In the genomic region with DNA sequence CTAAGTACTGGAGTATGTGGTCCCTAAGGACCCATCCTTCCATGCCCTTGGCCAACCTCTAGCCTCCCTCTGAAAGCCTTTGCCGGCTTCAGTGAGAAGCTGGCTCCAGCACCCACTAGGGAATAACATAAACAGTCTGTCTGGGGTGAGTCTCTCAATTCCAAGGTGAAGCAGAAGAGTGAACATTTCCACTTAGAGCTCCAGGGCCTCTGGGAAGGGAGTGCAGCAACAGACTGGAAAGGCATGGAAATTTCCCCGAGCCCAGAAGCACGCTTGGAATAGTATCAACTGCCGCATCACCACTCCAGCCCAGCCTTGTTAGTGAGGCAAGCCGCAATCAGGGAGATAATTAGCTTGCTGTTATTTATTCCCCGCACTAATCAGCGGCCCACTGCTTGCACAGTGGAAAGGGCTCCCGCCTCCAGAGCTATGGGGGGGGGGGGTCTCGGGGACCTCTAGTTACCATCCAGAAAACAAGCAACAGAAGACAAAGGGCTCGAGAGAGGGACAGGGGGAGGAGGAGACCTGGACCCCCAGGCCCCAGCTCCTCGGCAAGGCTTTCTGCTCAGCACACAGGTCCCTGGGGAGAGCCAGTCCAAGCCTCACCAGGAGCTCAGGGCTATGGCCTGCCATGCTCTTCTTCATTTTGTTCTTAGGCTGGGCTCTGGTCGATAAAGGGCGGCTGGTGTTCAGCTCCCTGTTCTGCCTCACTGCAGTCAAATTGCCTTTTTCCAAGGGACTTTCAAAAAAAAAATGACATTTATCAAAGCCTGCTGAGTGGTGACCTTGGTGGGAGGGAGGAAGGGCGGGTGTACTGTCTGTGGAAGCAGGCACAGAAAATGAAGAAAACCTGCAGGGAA, we compare ENCODE assay signal across 9 mouse cellular contexts. TPM values are rescaled to one million over a fixed set of nuclear protein-coding genes. Genes with fewer than 3 reads are reported as not detected.
DNase-seq lines count a peak whose midpoint lies in the region; ATAC-seq lines count a peak whose summit lies in the region.
"Had no signal": no experiment of that assay in that cellular context is flagged by ENCODE, and none has a peak within 500 bp of the region (broad histone marks: within the 10 kb centered on the region; RNA-seq: fewer than 3 reads in every experiment).

No protein-coding gene starts in this region.

- H3K27ac ChIP-seq in forebrain, embryonic 15.5 days (replicated peaks), result peak overlapping the region; percentile 90
- peak overlapping the region; percentile 19; the same call in 1 of the 2 replicates for H3K27ac ChIP-seq in hindbrain, embryonic 11.5 days (ENCODE audit: low read depth, low read length)
- H3K27ac ChIP-seq in neural tube, embryonic 14.5 days (ENCODE audit: low read depth, low read length), result peak overlapping the region; percentile 81

- H3K4me1 ChIP-seq in forebrain, embryonic 15.5 days, result peaks cover 20% of the 10 kb centered on the region
- no peaks in the 10 kb centered on the region for H3K4me1 ChIP-seq in hindbrain, embryonic 11.5 days (replicated peaks; ENCODE audit: control insufficient read depth, insufficient read depth, low read length)
- peaks cover 16% of the 10 kb centered on the region; the same call in 1 of the 2 replicates for H3K4me1 ChIP-seq in neural tube, embryonic 14.5 days (ENCODE audit: control insufficient read depth, insufficient read depth, low read length)

- ATAC-seq in forebrain, embryonic 15.5 days (replicated peaks), result peak; percentile 94
- peak; percentile 66 for ATAC-seq in hindbrain, embryonic 11.5 days (ENCODE audit: low FRiP score)
- ATAC-seq in neural tube, embryonic 14.5 days (ENCODE audit: low read depth), result peak; percentile 87
- no peak for ATAC-seq in monocyte, adult 5-6 weeks (replicated peaks; ENCODE audit: insufficient number of reproducible peaks, low FRiP score, low TSS enrichment, poor library complexity, severe bottlenecking)

- peak overlapping the region; percentile 37 for H3K9ac ChIP-seq in forebrain, embryonic 15.5 days (replicated peaks)
- no peak overlapping the region for H3K9ac ChIP-seq in hindbrain, embryonic 11.5 days (ENCODE audit: low read depth, low read length)
- no peak overlapping the region for H3K9ac ChIP-seq in neural tube, embryonic 14.5 days (replicated peaks; ENCODE audit: low read depth, low read length)

- 0 out of 2 replicates have a peak overlapping the region, but pooled peaks have one; percentile 7 for H3K4me3 ChIP-seq in forebrain, embryonic 15.5 days
- no peak overlapping the region for H3K4me3 ChIP-seq in hindbrain, embryonic 11.5 days (ENCODE audit: low read depth, low read length)
- H3K4me3 ChIP-seq in neural tube, embryonic 14.5 days (ENCODE audit: low read depth, low read length), result no peak overlapping the region

- peak overlapping the region; percentile 34 for H3K4me2 ChIP-seq in forebrain, embryonic 15.5 days (replicated peaks)
- no peak overlapping the region for H3K4me2 ChIP-seq in hindbrain, embryonic 11.5 days (replicated peaks; ENCODE audit: low read depth, low read length)
- peak overlapping the region; percentile 35 for H3K4me2 ChIP-seq in neural tube, embryonic 14.5 days (ENCODE audit: low read depth, low read length)

- H3K36me3 ChIP-seq in forebrain, embryonic 15.5 days, result no peaks in the 10 kb centered on the region
- no peaks in the 10 kb centered on the region for H3K36me3 ChIP-seq in hindbrain, embryonic 11.5 days (ENCODE audit: control insufficient read depth, insufficient read depth, low read length)
- no peaks in the 10 kb centered on the region for H3K36me3 ChIP-seq in neural tube, embryonic 14.5 days (ENCODE audit: control insufficient read depth, insufficient read depth, low read length)

- H3K9me3 ChIP-seq in forebrain, embryonic 15.5 days, result no peaks in the 10 kb centered on the region
- no peaks in the 10 kb centered on the region for H3K9me3 ChIP-seq in hindbrain, embryonic 11.5 days (ENCODE audit: control insufficient read depth, low read length)
- no peaks in the 10 kb centered on the region for H3K9me3 ChIP-seq in neural tube, embryonic 14.5 days (ENCODE audit: control insufficient read depth, low read length)

- WGBS in forebrain, embryonic 15.5 days, result 9% methylated on average over 13 of the region's 14 CpGs
- WGBS in hindbrain, embryonic 11.5 days, result 43% methylated on average over 14 of the region's 14 CpGs
- 8% methylated on average over 14 of the region's 14 CpGs for WGBS in neural tube, embryonic 14.5 days

- peak; percentile 82 for DNase-seq in MN1 (ENCODE audit: low spot score)
- DNase-seq in adrenal gland, postnatal 10 days, result peak; percentile 73
- DNase-seq in hindbrain, embryonic 11.5 days (ENCODE audit: low spot score), result peak; percentile 23
- DNase-seq in layer of hippocampus, postnatal 36 days, result peak; percentile 80 to 83
- no peak for DNase-seq in thymus, adult 18-20 months

- no peaks in the 10 kb centered on the region for H3K27me3 ChIP-seq in forebrain, embryonic 15.5 days
- no peaks in the 10 kb centered on the region for H3K27me3 ChIP-seq in hindbrain, embryonic 11.5 days (ENCODE audit: control insufficient read depth, insufficient read depth, low read length)
- H3K27me3 ChIP-seq in neural tube, embryonic 14.5 days (ENCODE audit: control insufficient read depth, insufficient read depth, low read length), result no peaks in the 10 kb centered on the region

RNA-seq across cellular contexts. Expression of gene Amigo1, which starts 11.2 kb away (rescaled TPM):
- 10 to 100 TPM; 13.1 to 18.4 TPM for total RNA-seq in adrenal gland, postnatal 10 days (2021)
- polyA plus RNA-seq in forebrain, embryonic 15.5 days (2015; fragmentation: Nextera tagmentation; extraction: Ambion mirVana), result 9.9 and 11.7 TPM in 2 replicates
- polyA plus RNA-seq in hindbrain, embryonic 11.5 days (2014; fragmentation: Nextera tagmentation; extraction: Ambion mirVana), result 4.2 and 6.0 TPM in 2 replicates
- total RNA-seq in layer of hippocampus, postnatal 36 days (2021), result 10 to 100 TPM; 65.0 to 69.0 TPM
- 11.2 TPM in 2 replicates for polyA plus RNA-seq in neural tube, embryonic 14.5 days (2014; fragmentation: Nextera tagmentation; extraction: Ambion mirVana)
- 3.7 to 6.2 TPM (median 4.2 TPM) in 3 replicates for total RNA-seq in monocyte, adult 5-6 weeks (2017)

RNA-seq across cellular contexts. Expression of gene Gpr61, which starts 20.2 kb away (rescaled TPM):
- under 1 TPM; 0.15 to 0.48 TPM for total RNA-seq in adrenal gland, postnatal 10 days (2021)
- 1.9 and 2.2 TPM in 2 replicates for polyA plus RNA-seq in forebrain, embryonic 15.5 days (2015; fragmentation: Nextera tagmentation; extraction: Ambion mirVana)
- 0.34 and 0.57 TPM in 2 replicates for polyA plus RNA-seq in hindbrain, embryonic 11.5 days (2014; fragmentation: Nextera tagmentation; extraction: Ambion mirVana)
- 10 to 100 TPM; 15.6 to 15.9 TPM for total RNA-seq in layer of hippocampus, postnatal 36 days (2021)
- 2.7 and 4.5 TPM in 2 replicates for polyA plus RNA-seq in neural tube, embryonic 14.5 days (2014; fragmentation: Nextera tagmentation; extraction: Ambion mirVana)
- total RNA-seq in monocyte, adult 5-6 weeks (2017), result not detected in 3 replicates
- polyA plus RNA-seq: spleen, adult 2 months had no signal

RNA-seq across cellular contexts. Expression of gene Cyb561d1, which starts 26.1 kb away (rescaled TPM):
- total RNA-seq in adrenal gland, postnatal 10 days (2021), result 1 to 10 TPM; 6.6 to 6.9 TPM
- 4.4 and 4.5 TPM in 2 replicates for polyA plus RNA-seq in forebrain, embryonic 15.5 days (2015; fragmentation: Nextera tagmentation; extraction: Ambion mirVana)
- polyA plus RNA-seq in hindbrain, embryonic 11.5 days (2014; fragmentation: Nextera tagmentation; extraction: Ambion mirVana), result 2.4 and 2.6 TPM in 2 replicates
- 10 to 100 TPM; 16.4 to 16.5 TPM for total RNA-seq in layer of hippocampus, postnatal 36 days (2021)
- 2.0 and 2.3 TPM in 2 replicates for polyA plus RNA-seq in neural tube, embryonic 14.5 days (2014; fragmentation: Nextera tagmentation; extraction: Ambion mirVana)
- total RNA-seq in monocyte, adult 5-6 weeks (2017), result 13.0 to 22.3 TPM (median 15.0 TPM) in 3 replicates

RNA-seq across cellular contexts. Expression of gene Gnai3, which starts 29.0 kb away (rescaled TPM):
- total RNA-seq in adrenal gland, postnatal 10 days (2021), result 100 to 1,000 TPM; 101 to 113 TPM
- polyA plus RNA-seq in forebrain, embryonic 15.5 days (2015; fragmentation: Nextera tagmentation; extraction: Ambion mirVana), result 165 and 168 TPM in 2 replicates
- 199 and 224 TPM in 2 replicates for polyA plus RNA-seq in hindbrain, embryonic 11.5 days (2014; fragmentation: Nextera tagmentation; extraction: Ambion mirVana)
- total RNA-seq in layer of hippocampus, postnatal 36 days (2021), result 10 to 100 TPM; 32.4 to 32.9 TPM
- polyA plus RNA-seq in neural tube, embryonic 14.5 days (2014; fragmentation: Nextera tagmentation; extraction: Ambion mirVana), result 108 and 141 TPM in 2 replicates
- 156 to 172 TPM (median 164 TPM) in 3 replicates for total RNA-seq in monocyte, adult 5-6 weeks (2017)

RNA-seq across cellular contexts. Expression of gene Atxn7l2, which starts 35.8 kb away (rescaled TPM):
- total RNA-seq in adrenal gland, postnatal 10 days (2021), result 10 to 100 TPM in 1 of 2 experiments, 1 to 10 TPM in 1; 7.6 to 10.1 TPM
- 32.5 and 33.6 TPM in 2 replicates for polyA plus RNA-seq in forebrain, embryonic 15.5 days (2015; fragmentation: Nextera tagmentation; extraction: Ambion mirVana)
- polyA plus RNA-seq in hindbrain, embryonic 11.5 days (2014; fragmentation: Nextera tagmentation; extraction: Ambion mirVana), result 16.6 and 19.9 TPM in 2 replicates
- 10 to 100 TPM; 25.7 to 28.9 TPM for total RNA-seq in layer of hippocampus, postnatal 36 days (2021)
- 22.0 and 24.0 TPM in 2 replicates for polyA plus RNA-seq in neural tube, embryonic 14.5 days (2014; fragmentation: Nextera tagmentation; extraction: Ambion mirVana)
- 4.0 to 7.1 TPM (median 6.8 TPM) in 3 replicates for total RNA-seq in monocyte, adult 5-6 weeks (2017)

Comparison
In these comparisons a context has a peak if more than half of its experiments do, and no peak if none do; other contexts are left out.
1. DNase-seq: peak in MN1 (single experiment), adrenal gland, postnatal 10 days (single experiment), hindbrain, embryonic 11.5 days (single experiment) and layer of hippocampus, postnatal 36 days (2 of 2); none in thymus, adult 18-20 months (0 of 2).
2. H3K27ac ChIP-seq: peak in every context shown above with its lines; median percentile 90 in forebrain, embryonic 15.5 days; 81 in neural tube, embryonic 14.5 days; 19 in hindbrain, embryonic 11.5 days.
3. RNA of gene Gpr61, which starts 20.2 kb away (total RNA-seq): 15.6 to 15.9 TPM in layer of hippocampus, postnatal 36 days; 0.15 to 0.48 TPM in adrenal gland, postnatal 10 days and not detected in monocyte, adult 5-6 weeks; every median in the first group is over 10 times any median in the second.